Mouse (Mus musculus): ENCODE data around the gene Pik3c2g.
A peak's percentile ranks its signal among the peaks of the same experiment; 100 is the strongest.

Gene Pik3c2g

DNA sequence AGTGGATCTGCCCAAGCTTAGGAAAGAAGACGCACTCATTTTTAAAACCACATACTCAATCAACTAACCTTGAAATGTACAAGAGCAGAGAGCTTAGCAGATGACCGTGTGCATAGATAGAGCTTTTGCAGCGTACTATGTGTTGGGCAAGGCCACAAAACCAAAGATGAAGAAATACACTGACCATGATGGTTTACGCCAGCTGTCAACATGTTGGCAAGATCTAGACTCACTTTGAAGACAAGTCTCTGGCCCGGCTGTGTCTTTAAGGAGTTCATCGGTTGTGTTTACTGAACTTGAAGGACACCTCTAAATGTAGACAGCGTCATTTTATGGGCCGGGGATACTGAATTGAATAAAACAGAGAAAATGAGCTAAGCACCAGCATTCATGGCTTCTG, 254.3 kb downstream of the Pik3c2g start:
- peak in 1 of 2 experiments; percentile 21 for DNase-seq

- no peak for DNase-seq
Measured at GRCm38 (mm10) chr6:139842626-139843025, 255.6 kb downstream of the Pik3c2g start.

- no peak for DNase-seq
Measured at GRCm38 (mm10) chr6:139843531-139843930, 256.5 kb downstream of the Pik3c2g start.

- no peak for DNase-seq
Measured at GRCm38 (mm10) chr6:139846889-139847544, 260.0 kb downstream of the Pik3c2g start.

GRCm38 (mm10) chr6:139849931-139850330, 262.9 kb downstream of the Pik3c2g start:
- DNase-seq = no peak

- no peak for DNase-seq
Measured at GRCm38 (mm10) chr6:139851705-139852603, 264.9 kb downstream of the Pik3c2g start.

DNA sequence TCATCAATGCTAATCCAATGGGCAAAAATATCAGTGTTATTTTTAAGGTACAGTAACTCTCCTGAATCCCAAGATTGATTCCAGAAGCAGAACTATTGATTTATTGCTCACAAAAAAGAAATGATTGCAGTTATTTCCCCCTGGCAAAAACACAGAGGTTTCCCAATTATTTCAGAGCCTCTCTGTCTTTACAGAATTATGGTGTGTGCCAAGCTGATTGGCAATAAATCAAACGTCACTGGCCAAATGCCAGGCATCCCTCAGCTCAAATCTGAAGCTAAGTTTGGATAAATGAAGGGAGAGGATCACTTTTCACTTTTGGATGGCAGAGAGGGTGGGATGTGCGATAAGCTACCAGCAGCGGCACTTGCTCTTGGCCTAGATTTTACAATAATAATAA, 265.8 kb downstream of the Pik3c2g start:
- DNase-seq = no peak

GRCm38 (mm10) chr6:139860141-139860540, 273.1 kb downstream of the Pik3c2g start:
- DNase-seq = no peak

DNA sequence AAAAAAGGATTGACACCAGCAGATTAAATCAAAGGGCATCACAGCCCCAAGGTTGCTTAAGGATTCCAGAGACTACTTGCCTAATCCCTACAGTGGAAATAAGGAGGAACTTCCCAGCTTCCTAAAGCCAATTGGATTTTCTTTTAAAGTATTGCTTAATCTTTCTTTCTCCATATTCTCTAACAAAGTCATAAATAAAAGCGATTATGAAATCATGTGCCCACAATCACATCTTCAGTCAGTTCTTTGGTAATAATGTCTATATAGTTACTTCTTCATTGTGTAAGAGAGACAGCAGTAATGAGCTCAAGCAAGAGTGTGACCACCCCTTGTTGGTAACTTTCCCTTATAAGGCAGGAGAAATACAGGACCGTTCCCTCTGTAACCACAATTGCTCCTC, 274.5 kb downstream of the Pik3c2g start:
- DNase-seq = no peak

- no peak for DNase-seq
Measured at GRCm38 (mm10) chr6:139865059-139865673, 278.1 kb downstream of the Pik3c2g start.

- peak; percentile 12 to 44 for DNase-seq
Measured at GRCm38 (mm10) chr6:139874418-139875176, 287.6 kb downstream of the Pik3c2g start.

- no peak for DNase-seq
Measured at GRCm38 (mm10) chr6:139876691-139877090, 289.7 kb downstream of the Pik3c2g start.

- DNase-seq = no peak
Measured at GRCm38 (mm10) chr6:139877476-139878361, 290.7 kb downstream of the Pik3c2g start.

DNA sequence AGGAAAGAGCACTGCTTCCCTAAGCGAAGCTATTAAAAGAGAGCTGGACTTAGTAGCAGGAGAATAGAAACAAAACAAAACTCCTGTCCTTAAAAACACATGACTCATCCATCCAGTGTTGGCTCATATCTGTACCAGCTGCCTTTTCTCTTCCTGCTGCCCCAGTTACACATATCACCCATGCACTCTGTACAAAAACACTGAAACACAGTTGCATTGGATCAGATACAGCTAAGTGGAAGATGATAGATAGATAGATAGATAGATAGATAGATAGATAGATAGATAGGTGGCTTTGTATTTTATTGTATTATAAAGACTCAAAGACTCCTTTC, 291.3 kb downstream of the Pik3c2g start:
- DNase-seq = peak in 1 of 2 experiments; percentile 15

- no peak for DNase-seq
Measured at GRCm38 (mm10) chr6:139882076-139882475, 295.1 kb downstream of the Pik3c2g start.

DNA sequence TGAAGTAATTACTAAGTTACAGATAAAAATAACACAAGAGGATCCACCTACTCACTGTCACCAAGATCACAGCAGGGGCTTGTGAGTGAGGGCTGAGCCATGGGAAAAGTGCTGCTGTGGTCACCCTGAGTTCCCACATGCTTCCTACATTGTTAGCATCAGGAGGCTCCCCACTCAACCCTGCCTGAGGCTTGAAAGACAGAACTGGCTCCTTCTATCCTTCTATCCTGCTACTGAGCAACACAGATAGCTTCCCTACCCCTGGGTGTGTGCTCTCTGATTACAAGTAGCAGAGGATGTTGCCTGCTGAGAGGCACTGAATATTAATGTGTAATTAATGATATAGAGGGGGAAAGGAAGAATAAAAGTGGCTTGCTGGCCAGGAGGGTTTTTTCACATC, 300.2 kb downstream of the Pik3c2g start:
- DNase-seq = no peak

DNA sequence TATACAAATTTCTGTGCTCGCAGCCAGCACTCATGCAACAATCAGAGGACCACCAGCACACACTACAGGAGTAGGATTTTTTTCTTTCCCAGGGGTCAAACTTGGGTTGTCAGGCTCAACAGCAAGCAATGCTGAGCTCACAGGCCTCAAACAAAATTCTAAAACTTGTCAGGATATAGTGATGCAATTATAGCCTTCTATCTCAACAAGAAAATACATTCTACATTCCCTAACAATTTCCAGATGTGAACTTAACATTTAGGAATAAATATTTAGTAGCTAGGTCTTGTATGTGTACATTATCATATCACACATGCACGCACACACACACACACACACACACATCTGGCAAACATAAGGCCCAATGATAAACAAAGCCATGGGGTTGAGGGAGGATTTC, 308.6 kb downstream of the Pik3c2g start:
- no peak for DNase-seq

DNA sequence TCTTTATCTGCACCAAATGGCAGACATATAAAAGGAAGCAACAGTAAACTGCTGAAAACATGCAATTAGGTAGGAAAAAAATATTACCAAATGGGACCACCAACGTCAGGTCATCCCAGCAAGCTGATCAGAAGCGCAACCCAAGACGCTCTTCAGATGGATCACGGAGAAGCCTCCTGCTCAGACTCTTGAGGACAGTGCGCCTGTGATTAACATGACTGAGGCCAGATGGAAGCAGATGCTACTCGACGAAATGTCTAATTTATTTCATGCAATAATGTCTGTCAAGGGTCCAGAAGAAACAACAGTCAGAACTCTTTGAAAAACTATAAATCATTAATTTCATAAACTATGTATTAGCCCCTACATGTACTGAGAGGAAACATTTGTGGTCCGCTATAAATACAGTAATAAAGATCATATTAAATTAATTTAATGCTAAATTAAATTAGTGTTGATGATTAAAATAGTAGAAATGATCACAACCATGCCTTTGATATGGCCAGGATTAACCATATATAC, 312.7 kb downstream of the Pik3c2g start:
- DNase-seq = no peak

GRCm38 (mm10) chr6:139901801-139902200, 314.8 kb downstream of the Pik3c2g start:
- no peak for DNase-seq

GRCm38 (mm10) chr6:139907138-139907537, 320.1 kb downstream of the Pik3c2g start:
- no peak for DNase-seq

DNA sequence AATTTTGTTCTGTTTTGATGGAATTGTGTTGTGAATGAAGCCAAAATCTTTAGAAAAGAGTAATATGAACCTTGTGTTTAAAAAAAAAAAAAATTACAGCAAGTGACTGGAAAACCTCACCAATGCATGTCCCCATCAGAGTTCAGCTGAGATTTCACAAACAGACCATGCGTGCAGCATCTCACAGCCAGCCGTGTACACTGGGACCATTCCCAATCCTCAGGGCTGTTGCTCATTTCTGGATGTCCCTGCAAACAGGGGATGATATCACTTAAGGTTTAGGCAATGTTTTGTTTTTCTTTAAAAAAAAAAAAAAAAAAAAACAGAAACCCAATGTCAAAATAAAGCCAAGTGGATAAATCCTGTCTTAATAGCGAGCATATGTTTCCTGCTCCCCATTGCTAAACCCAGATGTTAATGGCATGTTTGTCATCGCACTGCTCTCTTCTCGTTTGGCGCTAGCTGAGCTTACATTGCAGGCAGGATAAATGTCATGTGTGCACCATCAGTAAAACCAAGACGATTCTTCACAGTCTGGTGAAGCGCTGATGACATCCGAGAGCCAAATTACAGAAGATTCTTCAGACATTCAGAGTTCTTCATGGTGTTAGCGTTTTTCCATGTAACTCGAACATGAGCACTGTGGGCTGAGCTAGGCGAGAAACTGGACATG, 322.1 kb downstream of the Pik3c2g start:
- DNase-seq = peak; percentile 4 to 28

Data from lung, adult 18-20 months (tissue).